Mouse (Mus musculus): ENCODE data around the gene B4galt1. TPM values are rescaled to one million over a fixed set of nuclear protein-coding genes. Genes with fewer than 3 reads are reported as not detected.

Gene B4galt1
- polyA plus RNA-seq, 1 experiment: 3.2 TPM

DNA sequence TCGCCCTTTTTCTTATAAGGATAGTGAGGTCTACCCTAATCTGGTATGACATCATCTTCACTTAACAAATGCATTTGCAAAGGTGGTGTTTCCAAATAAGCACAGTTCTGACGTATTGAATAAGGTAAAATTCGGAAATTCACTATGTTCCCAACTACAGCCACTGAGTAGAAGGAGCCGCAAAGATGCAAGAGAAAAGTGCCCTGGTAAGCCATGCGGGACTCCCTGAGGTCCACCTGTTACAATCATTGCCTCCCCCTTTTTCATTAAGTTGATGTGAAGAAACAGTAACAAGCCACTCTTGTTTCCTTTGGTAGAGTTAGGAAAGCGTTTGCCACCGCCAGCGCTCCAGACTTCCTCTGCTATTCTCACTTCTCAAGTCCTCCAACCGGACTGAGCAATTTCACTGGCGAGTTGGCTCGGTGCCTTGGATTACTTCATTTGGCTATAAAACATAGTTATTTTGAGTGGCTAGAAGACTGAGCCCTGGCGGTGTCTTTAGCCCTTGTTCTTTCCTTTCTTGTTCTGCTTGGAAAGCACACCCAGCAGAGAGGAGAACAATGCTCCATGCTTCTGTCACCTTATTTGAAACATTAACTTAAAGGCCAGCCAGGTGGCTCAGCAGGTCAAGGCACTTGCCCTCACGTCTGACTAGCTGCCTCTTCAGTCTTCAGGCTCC lies 14.9 kb upstream of the B4galt1 start:
- H3K4me3 ChIP-seq (replicated peaks; ENCODE audit: insufficient read depth, low read depth, low read length): no peak overlapping the region
- TF ChIP-seq POLR2A (IDR thresholded peaks at IDR 0.05; ENCODE audit: borderline replicate concordance, insufficient read depth, low read length) (no peak), CTCF (IDR thresholded peaks at IDR 0.05; ENCODE audit: borderline replicate concordance, insufficient read depth, low read depth, low read length) (no peak)
- H3K4me1 ChIP-seq (ENCODE audit: control insufficient read depth, insufficient read depth, low read length): peaks cover 9% of the 10 kb centered on the region; the same call in 1 of the 2 replicates
- WGBS: 41% methylated on average over 13 of the region's 13 CpGs
- H3K27ac ChIP-seq (ENCODE audit: insufficient read depth, low read length): no peak overlapping the region
- peak; percentile 59 to 67 for DNase-seq
- no peaks in the 10 kb centered on the region for H3K27me3 ChIP-seq (ENCODE audit: control insufficient read depth, insufficient read depth, low read length)

DNA sequence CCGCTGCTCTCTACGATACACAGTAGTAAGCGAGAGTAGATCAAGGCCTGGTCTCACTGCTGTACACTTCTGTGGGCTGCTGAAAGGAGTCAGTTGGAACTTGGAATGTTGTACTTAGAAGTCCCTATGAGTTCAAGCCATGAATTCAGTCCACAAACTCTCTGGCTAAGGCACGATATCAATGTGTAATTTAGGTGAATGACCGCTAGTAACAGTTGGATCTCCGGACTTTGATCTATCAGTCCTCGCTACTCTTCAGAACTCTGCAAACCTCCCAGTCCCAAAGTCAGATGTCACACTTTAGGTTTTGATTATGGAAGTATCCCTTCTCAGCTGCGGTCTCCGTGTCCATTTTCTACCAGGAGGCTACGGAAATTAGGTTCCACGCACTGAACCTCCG lies 10.6 kb upstream of the B4galt1 start:
- Histone ChIP-seq H3K4me3 (replicated peaks; ENCODE audit: insufficient read depth, low read depth, low read length) (no peak overlapping the region), H3K27me3 (ENCODE audit: control insufficient read depth, insufficient read depth, low read length) (no peaks in the 10 kb centered on the region), H3K4me1 (ENCODE audit: control insufficient read depth, insufficient read depth, low read length) (peaks cover 4% of the 10 kb centered on the region; the same call in 1 of the 2 replicates), H3K27ac (ENCODE audit: insufficient read depth, low read length) (no peak overlapping the region)
- no peak for DNase-seq
- TF ChIP-seq POLR2A (IDR thresholded peaks at IDR 0.05; ENCODE audit: borderline replicate concordance, insufficient read depth, low read length) (no peak), CTCF (IDR thresholded peaks at IDR 0.05; ENCODE audit: borderline replicate concordance, insufficient read depth, low read depth, low read length) (no peak)
- 96% methylated on average over 12 of the region's 12 CpGs for whole genome bisulfite sequencing

- WGBS: 86% methylated on average over 3 of the region's 3 CpGs
- no peaks in the 10 kb centered on the region for H3K27me3 ChIP-seq (ENCODE audit: control insufficient read depth, insufficient read depth, low read length)
- no peak for DNase-seq
Measured at GRCm38 (mm10) chr4:40863340-40863739, 9.5 kb upstream of the B4galt1 start.

DNA sequence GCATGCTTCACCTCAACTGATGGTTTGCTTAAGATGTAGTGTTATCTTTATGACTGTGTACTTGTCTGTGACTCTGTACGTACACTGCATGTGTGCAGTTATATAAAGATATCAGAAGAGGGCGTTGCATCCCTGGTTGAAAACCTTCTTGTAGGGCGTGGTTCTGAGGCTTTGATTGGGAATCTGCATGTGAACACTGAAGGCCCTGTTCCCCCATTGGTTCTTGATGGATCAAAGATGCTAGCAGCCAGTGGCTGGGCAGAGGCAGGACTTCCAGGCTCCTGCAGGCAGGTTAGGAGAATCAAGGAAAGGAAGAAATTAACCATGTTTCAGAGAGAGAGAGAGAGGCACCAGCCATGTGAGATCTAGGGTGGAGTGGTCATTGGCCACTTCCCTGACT lies 7.3 kb upstream of the B4galt1 start:
- Histone ChIP-seq H3K4me3 (replicated peaks; ENCODE audit: insufficient read depth, low read depth, low read length) (no peak overlapping the region), H3K27ac (ENCODE audit: insufficient read depth, low read length) (no peak overlapping the region), H3K27me3 (ENCODE audit: control insufficient read depth, insufficient read depth, low read length) (no peaks in the 10 kb centered on the region), H3K4me1 (ENCODE audit: control insufficient read depth, insufficient read depth, low read length) (no peaks in the 10 kb centered on the region)
- TF ChIP-seq POLR2A (IDR thresholded peaks at IDR 0.05; ENCODE audit: borderline replicate concordance, insufficient read depth, low read length) (no peak), CTCF (IDR thresholded peaks at IDR 0.05; ENCODE audit: borderline replicate concordance, insufficient read depth, low read depth, low read length) (no peak)
- WGBS: 79% methylated on average over 3 of the region's 3 CpGs
- no peak for DNase-seq

More at GRCm38 (mm10) chr4:40863340-40863739, 9.5 kb upstream of the B4galt1 start:
- no peak for TF ChIP-seq POLR2A (IDR thresholded peaks at IDR 0.05; ENCODE audit: borderline replicate concordance, insufficient read depth, low read length)
- Histone ChIP-seq H3K4me1 (ENCODE audit: control insufficient read depth, insufficient read depth, low read length) (no peaks in the 10 kb centered on the region; the same call in 1 of the 2 replicates), H3K4me3 (replicated peaks; ENCODE audit: insufficient read depth, low read depth, low read length) (no peak overlapping the region), H3K27ac (ENCODE audit: insufficient read depth, low read length) (no peak overlapping the region)

DNA sequence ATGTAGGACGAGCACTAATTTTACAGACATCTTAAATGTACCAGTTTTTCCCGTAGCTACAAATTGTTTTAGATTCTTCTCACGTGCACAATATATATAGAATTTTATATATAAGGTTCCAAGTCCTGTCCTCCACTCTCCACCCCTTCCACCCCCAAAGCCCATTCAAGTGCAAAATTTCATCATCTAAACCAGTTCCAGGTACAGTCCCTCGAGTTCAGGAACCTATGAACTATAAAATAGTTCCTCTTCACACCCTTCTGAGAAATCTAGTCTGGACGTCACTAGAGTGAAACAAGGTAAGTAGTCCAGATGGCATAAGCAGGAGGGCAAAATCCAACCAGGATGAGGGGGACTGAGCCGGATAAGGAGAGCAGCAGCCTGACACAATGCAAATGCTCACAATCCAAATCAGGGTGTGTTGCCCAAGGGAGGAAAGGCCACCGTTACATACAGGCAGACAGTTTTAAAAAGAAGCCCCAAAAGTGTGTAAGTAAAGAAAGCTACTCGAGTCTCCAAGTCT lies 4.1 kb upstream of the B4galt1 start:
- 75% methylated on average over 8 of the region's 8 CpGs for WGBS
- DNase-seq: no peak
- Histone ChIP-seq H3K4me1 (ENCODE audit: control insufficient read depth, insufficient read depth, low read length) (peaks cover 3% of the 10 kb centered on the region; the same call in 1 of the 2 replicates), H3K27me3 (ENCODE audit: control insufficient read depth, insufficient read depth, low read length) (no peaks in the 10 kb centered on the region), H3K4me3 (replicated peaks; ENCODE audit: insufficient read depth, low read depth, low read length) (no peak overlapping the region), H3K27ac (ENCODE audit: insufficient read depth, low read length) (no peak overlapping the region)
- TF ChIP-seq POLR2A (IDR thresholded peaks at IDR 0.05; ENCODE audit: borderline replicate concordance, insufficient read depth, low read length): no peak
- no peak for TF ChIP-seq CTCF (IDR thresholded peaks at IDR 0.05; ENCODE audit: borderline replicate concordance, insufficient read depth, low read depth, low read length)

GRCm38 (mm10) chr4:40856571-40856970 lies 2.8 kb upstream of the B4galt1 start:
- 71% methylated on average over 6 of the region's 6 CpGs for WGBS
- DNase-seq: no peak
- Histone ChIP-seq H3K27ac (ENCODE audit: insufficient read depth, low read length) (no peak overlapping the region), H3K27me3 (ENCODE audit: control insufficient read depth, insufficient read depth, low read length) (no peaks in the 10 kb centered on the region), H3K4me3 (replicated peaks; ENCODE audit: insufficient read depth, low read depth, low read length) (no peak overlapping the region), H3K4me1 (ENCODE audit: control insufficient read depth, insufficient read depth, low read length) (peaks cover 3% of the 10 kb centered on the region; the same call in 1 of the 2 replicates)
- no peak for TF ChIP-seq POLR2A (IDR thresholded peaks at IDR 0.05; ENCODE audit: borderline replicate concordance, insufficient read depth, low read length)
- TF ChIP-seq CTCF (IDR thresholded peaks at IDR 0.05; ENCODE audit: borderline replicate concordance, insufficient read depth, low read depth, low read length): no peak

DNA sequence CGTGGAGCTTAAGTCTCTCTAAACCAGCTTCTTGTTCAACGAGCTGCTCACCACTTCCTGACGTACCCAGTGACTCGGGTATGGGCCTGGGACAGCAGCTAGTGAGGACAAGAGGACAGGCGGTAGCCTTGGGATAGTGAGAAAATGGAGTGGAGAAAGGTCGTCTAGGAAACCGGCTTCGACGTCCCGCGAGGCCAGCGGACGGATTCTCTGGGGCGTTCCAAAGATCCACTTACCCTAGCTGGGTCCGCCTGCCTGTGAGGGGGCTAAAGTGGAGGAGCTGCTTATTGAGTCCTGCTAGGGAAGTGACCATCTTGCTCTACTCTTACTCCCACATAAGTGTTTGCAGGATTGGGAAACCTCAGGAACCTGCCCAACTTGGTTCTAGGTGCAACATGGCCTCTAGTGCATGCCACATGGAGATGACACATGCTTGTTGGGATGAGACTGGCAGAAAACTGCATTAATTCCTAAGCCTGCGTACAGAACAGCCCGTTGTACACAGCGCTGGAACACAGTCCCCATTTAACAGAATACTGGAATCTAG lies 655 bp upstream of the B4galt1 start:
- Histone ChIP-seq H3K4me1 (ENCODE audit: control insufficient read depth, insufficient read depth, low read length) (peaks cover 3% of the 10 kb centered on the region; the same call in 1 of the 2 replicates), H3K27ac (ENCODE audit: insufficient read depth, low read length) (no peak overlapping the region), H3K4me3 (replicated peaks; ENCODE audit: insufficient read depth, low read depth, low read length) (peak overlapping the region; percentile 67), H3K27me3 (ENCODE audit: control insufficient read depth, insufficient read depth, low read length) (no peaks in the 10 kb centered on the region)
- 15% methylated on average over 18 of the region's 18 CpGs for WGBS
- TF ChIP-seq POLR2A (IDR thresholded peaks at IDR 0.05; ENCODE audit: borderline replicate concordance, insufficient read depth, low read length) (no peak), CTCF (IDR thresholded peaks at IDR 0.05; ENCODE audit: borderline replicate concordance, insufficient read depth, low read depth, low read length) (no peak)
- no peak for DNase-seq
